Mouse (Mus musculus) neural tube, embryonic 13.5 days (tissue): ENCODE data around the gene Zfp740. TPM values are rescaled to one million over a fixed set of nuclear protein-coding genes. Genes with fewer than 3 reads are reported as not detected.
"Not testable (repeated sequence)": the region's sequence is repeated elsewhere in the genome, so short reads cannot be mapped to it uniquely, and the experiment has no call there.

Experiments used
- ATAC-seq: fragments of 200-750 bp; cut with Nextera tagmentation; 2 replicates; pipeline ENCODE4 v1.8.0; 2017; ENCODE audit warnings: low read depth, mild to moderate bottlenecking, moderate TSS enrichment, moderate library complexity
- H3K27ac ChIP-seq: fragments of 300-500 bp; sonication (generic); replicated peaks from 2 replicates; pipeline ENCODE4 v1.5.1; 2015; ENCODE audit warnings: moderate library complexity, mild to moderate bottlenecking, inconsistent platforms
- H3K27me3 ChIP-seq: fragments of 300-500 bp; sonication (generic); 2 replicates; pipeline ENCODE4 v1.6.1; 2015; ENCODE audit warnings: mild to moderate bottlenecking, inconsistent platforms
- H3K36me3 ChIP-seq: fragments of 300-500 bp; sonication (generic); 2 replicates; pipeline ENCODE4 v1.6.1; 2015; ENCODE audit warnings: mild to moderate bottlenecking, inconsistent platforms
- H3K4me1 ChIP-seq: fragments of 300-500 bp; sonication (generic); replicated peaks from 2 replicates; pipeline ENCODE4 v1.6.1; 2015; ENCODE audit warnings: inconsistent platforms
- H3K4me2 ChIP-seq: fragments of 300-500 bp; sonication (generic); 2 replicates; pipeline ENCODE4 v1.6.1; 2015; ENCODE audit warnings: inconsistent platforms, mild to moderate bottlenecking, moderate library complexity
- H3K4me3 ChIP-seq: fragments of 300-500 bp; sonication (generic); 2 replicates; pipeline ENCODE4 v1.5.1; 2015; ENCODE audit warnings: mild to moderate bottlenecking, inconsistent platforms
- H3K9ac ChIP-seq: fragments of 300-500 bp; sonication (generic); 2 replicates; pipeline ENCODE4 v1.6.1; 2015; ENCODE audit warnings: moderate library complexity, mild to moderate bottlenecking, inconsistent platforms
- H3K9me3 ChIP-seq: fragments of 300-500 bp; sonication (generic); 2 replicates; pipeline ENCODE4 v1.6.1; 2016; ENCODE audit warnings: inconsistent platforms
- WGBS: fragments of 180-500 bp; shearing (Covaris S2); methylation state at CpG from one replicate; pipeline ENCODE4 v1.1.7; 2015; 5-methylcytosine and 5-hydroxymethylcytosine counted together
- polyA plus RNA-seq: library from polyadenylated mRNA; unstranded; fragments of >200 nt; fragmentation: Nextera tagmentation; extraction: Ambion mirVana; gene quantifications from 2 replicates; pipeline ENCODE4 v1.2.1, GENCODE M21; 2015

The Zfp740 gene
- polyA plus RNA-seq, 1 experiment from 2014 or later: 64.8 TPM

GRCm38 (mm10) chr15:102216459-102217228 is 13.6 kb downstream of the Zfp740 start:
- no peak overlapping the region for H3K27ac ChIP-seq
- ATAC-seq: no peak
- H3K4me1 ChIP-seq: no peaks in the 10 kb centered on the region
- H3K9me3 ChIP-seq: no peaks in the 10 kb centered on the region
- no peak overlapping the region for H3K4me2 ChIP-seq
- no peak overlapping the region for H3K4me3 ChIP-seq
- H3K27me3 ChIP-seq: no peaks in the 10 kb centered on the region
- H3K9ac ChIP-seq: no peak overlapping the region
- peaks cover 59% of the 10 kb centered on the region for H3K36me3 ChIP-seq
- 85% methylated on average over 16 of the region's 16 CpGs for WGBS

DNA sequence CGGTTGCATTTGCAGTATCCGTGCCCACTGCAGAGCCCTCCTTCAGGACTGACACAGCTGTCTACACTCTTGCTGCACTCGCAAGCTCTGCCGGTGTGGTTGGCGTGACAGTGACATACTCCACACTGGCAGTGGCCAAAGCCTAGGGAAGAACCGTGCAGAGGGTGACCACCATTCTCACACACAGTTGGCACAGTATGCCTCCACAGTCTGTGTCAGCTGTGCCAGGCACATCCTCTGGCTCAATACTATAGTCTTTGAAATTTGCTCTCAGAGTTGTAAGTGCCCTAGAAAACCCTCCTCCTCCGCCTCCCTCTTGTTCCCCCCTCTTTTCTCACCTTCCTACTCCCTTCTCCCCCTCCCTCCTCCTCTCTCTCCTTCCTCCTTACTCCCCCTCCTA is 14.3 kb downstream of the Zfp740 start:
- Histone ChIP-seq H3K4me2 (no peak overlapping the region), H3K4me1 (0 out of 2 replicates have a peak, but pooled peaks cover 1% of the 10 kb centered on the region), H3K4me3 (no peak overlapping the region), H3K27ac (no peak overlapping the region), H3K9ac (no peak overlapping the region), H3K27me3 (peaks cover under 1% of the 10 kb centered on the region; the same call in 1 of the 2 replicates), H3K36me3 (peaks cover 52% of the 10 kb centered on the region), H3K9me3 (no peaks in the 10 kb centered on the region)
- ATAC-seq: no peak
- 95% methylated on average over 7 of the region's 7 CpGs for WGBS

DNA sequence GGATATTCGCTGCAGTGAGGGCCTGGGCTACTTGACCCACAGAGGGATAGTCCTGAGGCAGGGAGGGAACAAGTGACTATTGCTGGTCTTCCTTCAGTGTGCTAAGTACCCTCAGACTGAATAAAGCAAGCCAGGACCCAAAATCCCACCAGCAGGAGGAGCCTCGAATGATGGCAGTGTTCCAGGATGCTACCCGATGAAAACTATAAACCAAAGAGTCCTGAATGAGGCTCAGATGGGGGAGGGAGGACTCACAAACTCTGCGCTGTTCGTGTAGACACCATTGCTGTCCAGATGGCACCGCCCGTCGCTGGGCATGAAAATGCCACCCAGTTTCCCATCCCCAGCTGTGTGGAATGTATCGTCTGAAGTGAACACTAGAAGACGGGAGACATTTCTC is 19.3 kb downstream of the Zfp740 start:
- Histone ChIP-seq H3K9ac (no peak overlapping the region), H3K4me2 (no peak overlapping the region), H3K9me3 (no peaks in the 10 kb centered on the region), H3K36me3 (peaks cover 4% of the 10 kb centered on the region; the same call in 1 of the 2 replicates), H3K4me1 (peaks cover 18% of the 10 kb centered on the region), H3K27ac (no peak overlapping the region), H3K4me3 (no peak overlapping the region), H3K27me3 (peaks cover 32% of the 10 kb centered on the region)
- WGBS: 47% methylated on average over 10 of the region's 10 CpGs
- no peak for ATAC-seq

- 3% methylated on average over 39 of the region's 43 CpGs for WGBS
Measured at GRCm38 (mm10) chr15:102224186-102224991, 21.3 kb downstream of the Zfp740 start.

DNA sequence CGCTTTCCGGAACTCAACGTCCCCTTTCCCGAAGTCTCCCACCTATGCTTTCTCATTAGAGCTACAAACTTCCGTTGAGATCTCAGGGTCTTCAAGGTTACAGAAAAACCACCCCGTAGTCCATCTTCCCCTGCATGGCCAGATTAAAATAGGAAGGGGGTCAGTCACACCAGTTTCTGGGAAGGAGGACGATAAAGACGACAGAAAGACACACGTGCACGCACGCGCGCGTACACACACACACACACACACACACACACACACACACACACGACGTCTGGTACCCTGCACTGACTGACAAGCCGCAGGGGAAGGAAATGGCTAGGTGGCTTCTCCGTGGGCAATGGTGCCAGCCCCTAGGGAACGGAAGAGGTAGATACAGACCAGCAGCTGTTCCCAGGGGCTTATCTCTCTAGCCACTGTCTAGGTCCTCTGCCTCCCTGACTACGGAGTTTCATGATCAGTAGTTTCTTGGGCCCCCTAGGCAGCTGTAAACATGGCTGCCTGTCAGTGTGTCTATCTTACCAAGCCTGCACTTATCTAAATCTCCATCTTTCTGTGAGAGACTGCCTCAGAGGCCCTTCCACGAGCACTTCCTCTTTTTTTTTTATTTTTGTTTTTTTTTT is 22.1 kb downstream of the Zfp740 start:
- peak overlapping the region; percentile 79 for H3K4me2 ChIP-seq
- H3K4me1 ChIP-seq: peaks cover 18% of the 10 kb centered on the region
- peaks cover 32% of the 10 kb centered on the region for H3K27me3 ChIP-seq
- H3K27ac ChIP-seq: no peak overlapping the region
- no peaks in the 10 kb centered on the region for H3K36me3 ChIP-seq
- ATAC-seq: no peak
- peak overlapping the region; percentile 41 for H3K4me3 ChIP-seq
- H3K9me3 ChIP-seq: no peaks in the 10 kb centered on the region
- WGBS: 23% methylated on average over 21 of the region's 21 CpGs
- H3K9ac ChIP-seq: no peak overlapping the region

More at GRCm38 (mm10) chr15:102224186-102224991, 21.3 kb downstream of the Zfp740 start:
- H3K9ac ChIP-seq: peak overlapping the region; percentile 68
- no peaks in the 10 kb centered on the region for H3K36me3 ChIP-seq
- peaks cover 32% of the 10 kb centered on the region for H3K27me3 ChIP-seq
- H3K4me2 ChIP-seq: peak overlapping the region; percentile 79
- peaks cover 18% of the 10 kb centered on the region for H3K4me1 ChIP-seq
- no peaks in the 10 kb centered on the region for H3K9me3 ChIP-seq
- no peak overlapping the region for H3K27ac ChIP-seq
- ATAC-seq: peak; percentile 91
- H3K4me3 ChIP-seq: peak overlapping the region; percentile 41

GRCm38 (mm10) chr15:102225619-102226018 is 22.6 kb downstream of the Zfp740 start:
- 83% methylated on average over 5 of the region's 6 CpGs for WGBS
- not testable (repeated sequence) for ATAC-seq

DNA sequence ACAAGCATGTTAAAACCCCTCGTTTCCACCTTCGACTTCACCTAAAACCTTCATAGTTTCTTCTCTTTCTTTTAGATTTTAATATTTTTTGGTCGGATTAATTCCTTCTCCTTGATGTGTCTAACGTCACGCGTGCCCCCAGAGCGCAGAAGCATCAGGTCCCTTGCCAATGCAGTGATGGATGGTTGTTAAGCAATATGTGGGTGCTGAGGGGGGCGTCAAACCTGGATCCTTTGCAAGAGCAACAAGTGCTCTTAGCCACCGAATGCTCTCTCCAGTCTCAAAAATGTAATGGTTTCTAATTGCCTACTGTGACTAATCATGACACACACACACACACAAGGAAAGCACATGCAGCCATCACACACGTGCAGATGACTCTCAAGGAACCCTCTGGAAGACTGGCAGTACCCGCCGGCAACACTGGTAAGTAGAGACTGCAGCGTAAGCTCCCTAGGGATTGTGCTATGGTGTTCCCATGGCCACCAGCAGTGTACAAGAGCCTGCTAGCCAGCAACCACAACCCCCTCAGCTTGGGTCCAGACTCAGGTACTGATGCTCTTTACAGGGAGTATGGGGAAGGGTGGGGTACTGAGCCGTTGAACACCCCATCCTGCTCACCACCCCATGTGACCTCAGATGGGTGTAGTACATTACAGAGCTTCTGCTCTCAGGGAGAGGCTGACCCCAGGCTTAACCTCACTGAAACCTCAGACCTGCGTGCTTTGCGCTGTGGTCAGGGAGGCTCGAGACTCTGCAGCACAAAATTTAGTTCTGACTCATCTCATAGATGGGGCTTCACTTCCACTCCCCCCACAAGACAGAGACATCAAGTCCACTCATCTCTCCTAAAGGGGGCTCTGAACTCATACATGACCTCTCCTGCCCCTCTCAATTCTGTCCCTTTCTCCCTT is 27.6 kb downstream of the Zfp740 start:
- Histone ChIP-seq H3K4me1 (no peaks in the 10 kb centered on the region; the same call in 1 of the 2 replicates), H3K9me3 (no peaks in the 10 kb centered on the region), H3K4me2 (no peak overlapping the region), H3K27ac (no peak overlapping the region), H3K36me3 (0 out of 2 replicates have a peak, but pooled peaks cover under 1% of the 10 kb centered on the region), H3K4me3 (no peak overlapping the region), H3K9ac (no peak overlapping the region), H3K27me3 (0 out of 2 replicates have a peak, but pooled peaks cover 4% of the 10 kb centered on the region)
- ATAC-seq: no peak
- 84% methylated on average over 17 of the region's 17 CpGs for WGBS

More at GRCm38 (mm10) chr15:102225619-102226018, 22.6 kb downstream of the Zfp740 start:
- H3K4me3 ChIP-seq, H3K4me2 ChIP-seq, H3K9me3 ChIP-seq, H3K27ac ChIP-seq, H3K9ac ChIP-seq, H3K36me3 ChIP-seq: not testable (repeated sequence)
- Histone ChIP-seq H3K4me1 (peaks cover 18% of the 10 kb centered on the region), H3K27me3 (peaks cover 32% of the 10 kb centered on the region)

DNA sequence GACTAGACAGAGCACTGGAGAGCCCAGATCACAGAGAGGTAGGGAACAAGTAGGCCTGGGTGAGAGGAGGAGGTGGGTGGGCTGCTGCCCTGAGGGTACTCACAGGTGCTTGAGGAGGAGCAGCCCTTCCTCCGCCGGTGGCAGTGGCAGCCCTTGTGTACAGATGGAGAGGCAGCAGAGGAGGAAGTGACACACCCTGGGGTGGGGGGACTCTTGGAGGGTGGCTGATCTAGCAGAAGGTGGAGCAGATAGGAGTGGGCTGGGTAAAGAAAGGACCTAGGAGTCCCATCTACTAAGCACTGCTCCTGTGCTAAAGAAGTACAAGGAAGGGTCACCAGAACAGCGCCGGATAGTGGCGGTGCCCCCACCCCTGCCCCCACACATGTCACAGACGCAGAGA is 28.7 kb downstream of the Zfp740 start, which contains the start of gene Itgb7:
Gene Itgb7, minus strand, starts transcription at position 197 of the 400 bp plus-strand sequence.
- H3K27ac ChIP-seq: no peak within 1 kb of the TSS
- H3K4me3 ChIP-seq: no peak within 1 kb of the TSS
- 63% methylated on average over 6 of the region's 6 CpGs for WGBS
- H3K9ac ChIP-seq: no peak within 1 kb of the TSS
- no peak for ATAC-seq
- no peaks in the 10 kb centered on the region for H3K9me3 ChIP-seq
- H3K27me3 ChIP-seq: no peaks in the 10 kb centered on the region
- no peaks in the 10 kb centered on the region; the same call in 1 of the 2 replicates for H3K4me1 ChIP-seq
- H3K4me2 ChIP-seq: no peak within 1 kb of the TSS
- H3K36me3 ChIP-seq: 0 out of 2 replicates have a peak, but pooled peaks cover 3% of the 10 kb centered on the region

DNA sequence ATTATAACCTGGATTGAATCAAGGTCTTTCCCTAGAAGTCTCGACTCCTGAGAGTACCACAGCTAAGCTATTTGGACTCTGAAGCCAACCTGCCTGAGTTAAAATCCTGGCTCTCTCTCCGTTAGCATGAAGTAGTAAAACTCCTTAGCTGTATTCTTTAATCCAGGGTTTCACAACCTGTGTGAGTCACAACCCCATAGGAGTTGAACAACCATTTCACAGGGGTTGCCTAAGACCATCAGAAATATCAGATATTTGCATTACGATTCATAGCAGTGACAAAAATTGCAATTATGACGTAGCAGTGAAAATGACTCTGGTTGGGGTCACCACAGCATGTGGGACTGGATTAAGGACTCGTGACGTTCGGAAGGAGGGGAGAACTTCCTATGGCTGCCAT is 29.7 kb downstream of the Zfp740 start:
- no peak overlapping the region for H3K9ac ChIP-seq
- no peak overlapping the region for H3K27ac ChIP-seq
- H3K27me3 ChIP-seq: no peaks in the 10 kb centered on the region
- WGBS: 87% methylated on average over 7 of the region's 7 CpGs
- no peak for ATAC-seq
- no peak overlapping the region for H3K4me3 ChIP-seq
- H3K36me3 ChIP-seq: 0 out of 2 replicates have a peak, but pooled peaks cover 5% of the 10 kb centered on the region
- H3K4me1 ChIP-seq: no peaks in the 10 kb centered on the region; the same call in 1 of the 2 replicates
- no peak overlapping the region for H3K4me2 ChIP-seq
- H3K9me3 ChIP-seq: no peaks in the 10 kb centered on the region

- no peak for ATAC-seq
- no peak overlapping the region for H3K4me2 ChIP-seq
- 14% methylated on average over 2 of the region's 2 CpGs for WGBS
Measured at GRCm38 (mm10) chr15:102233896-102234295, 30.8 kb downstream of the Zfp740 start.

More at GRCm38 (mm10) chr15:102233896-102234295, 30.8 kb downstream of the Zfp740 start:
- no peak overlapping the region for H3K4me3 ChIP-seq
- no peak overlapping the region for H3K27ac ChIP-seq
- H3K36me3 ChIP-seq: 0 out of 2 replicates have a peak, but pooled peaks cover 5% of the 10 kb centered on the region
- H3K9me3 ChIP-seq: no peaks in the 10 kb centered on the region
- no peaks in the 10 kb centered on the region for H3K27me3 ChIP-seq
- no peak overlapping the region for H3K9ac ChIP-seq
- no peaks in the 10 kb centered on the region; the same call in 1 of the 2 replicates for H3K4me1 ChIP-seq
